Mouse (Mus musculus): Measurements from ENCODE around the gene Iqcf3. TPM values are rescaled to one million over a fixed set of nuclear protein-coding genes. Genes with fewer than 3 reads are reported as not detected.

Gene Iqcf3
- polyA plus RNA-seq, 1 experiment from 2014 or later: not detected

DNA sequence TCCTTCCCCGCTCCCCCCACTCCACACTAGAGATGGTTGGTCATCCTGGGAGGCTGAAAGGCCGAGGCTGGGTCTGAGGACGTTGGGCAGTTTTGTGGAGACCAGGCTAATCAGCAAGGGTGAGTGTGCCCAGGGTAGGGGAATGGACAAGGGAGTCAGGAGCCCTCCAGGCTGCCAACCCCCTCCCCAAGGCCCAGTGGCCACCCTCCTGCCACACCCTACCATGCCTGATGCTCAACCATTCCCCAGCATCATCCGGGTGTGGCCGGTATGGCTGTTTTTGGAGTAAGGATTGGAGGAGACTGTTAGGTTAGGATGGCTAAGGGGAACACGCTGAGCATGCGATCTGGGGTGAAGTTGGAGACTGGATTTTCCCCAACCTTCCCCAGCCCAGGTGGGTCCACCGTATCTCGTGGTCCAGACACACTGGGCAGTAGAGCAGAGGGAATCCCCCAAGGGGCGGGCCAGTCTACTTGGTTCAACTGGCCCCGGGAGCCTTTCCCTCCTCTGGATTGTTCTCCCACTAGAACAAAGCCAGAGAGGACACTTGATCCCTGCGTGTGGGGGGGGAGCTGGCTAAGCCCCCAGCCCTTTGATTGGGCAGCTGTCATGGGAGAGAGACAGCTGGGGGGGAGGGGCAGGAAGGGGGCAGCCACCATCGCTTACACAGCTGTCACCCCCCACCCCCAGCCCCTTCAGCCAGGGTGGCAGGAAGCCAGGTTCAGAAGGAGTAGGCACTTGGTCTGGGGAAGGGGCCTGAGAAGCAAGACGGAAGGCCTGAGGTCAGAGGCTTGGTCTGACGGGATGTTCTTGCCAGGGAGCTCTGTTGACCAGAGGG is 104.9 kb downstream of the Iqcf3 start:
- WGBS: 24% methylated on average over 15 of the region's 15 CpGs

GRCm38 (mm10) chr9:106454888-106455681 is 106.3 kb downstream of the Iqcf3 start:
- Histone ChIP-seq H3K4me3 (peak overlapping the region; percentile 70), H3K9ac (peak overlapping the region; percentile 87), H3K36me3 (replicated peaks) (no peaks in the 10 kb centered on the region), H3K4me1 (peaks cover 73% of the 10 kb centered on the region), H3K4me2 (peak overlapping the region; percentile 77), H3K9me3 (no peaks in the 10 kb centered on the region), H3K27ac (peak overlapping the region; percentile 91), H3K27me3 (replicated peaks) (no peaks in the 10 kb centered on the region)
- 2% methylated on average over 16 of the region's 17 CpGs for WGBS
- peak; percentile 51 for ATAC-seq (replicated peaks)

More for the DNA sequence above, 104.9 kb downstream of the Iqcf3 start:
- no peaks in the 10 kb centered on the region for H3K27me3 ChIP-seq (replicated peaks)
- no peaks in the 10 kb centered on the region for H3K9me3 ChIP-seq
- H3K4me1 ChIP-seq: peaks cover 79% of the 10 kb centered on the region
- H3K4me2 ChIP-seq: peak overlapping the region; percentile 77
- H3K27ac ChIP-seq: peak overlapping the region; percentile 91
- peak overlapping the region; percentile 87 for H3K9ac ChIP-seq
- H3K4me3 ChIP-seq: peak overlapping the region; percentile 70
- peaks cover 5% of the 10 kb centered on the region for H3K36me3 ChIP-seq (replicated peaks)
- ATAC-seq (replicated peaks): no peak

- Histone ChIP-seq H3K4me2 (peak overlapping the region; percentile 77), H3K4me1 (peaks cover 65% of the 10 kb centered on the region), H3K27ac (peak overlapping the region; percentile 91), H3K9ac (peak overlapping the region; percentile 87), H3K27me3 (replicated peaks) (no peaks in the 10 kb centered on the region), H3K36me3 (replicated peaks) (no peaks in the 10 kb centered on the region), H3K9me3 (no peaks in the 10 kb centered on the region), H3K4me3 (peak overlapping the region; percentile 70)
- WGBS: under 1% methylated on average over 19 of the region's 20 CpGs
- peak; percentile 32 for ATAC-seq (replicated peaks)
Observed at GRCm38 (mm10) chr9:106454071-106454761, 107.2 kb downstream of the Iqcf3 start.

- Histone ChIP-seq H3K9me3 (no peaks in the 10 kb centered on the region), H3K4me3 (peak within 1 kb of the TSS; percentile 70), H3K27ac (peak within 1 kb of the TSS; percentile 91), H3K4me1 (peaks cover 64% of the 10 kb centered on the region), H3K27me3 (replicated peaks) (no peaks in the 10 kb centered on the region), H3K9ac (peak within 1 kb of the TSS; percentile 87), H3K36me3 (replicated peaks) (no peaks in the 10 kb centered on the region), H3K4me2 (peak within 1 kb of the TSS; percentile 77)
- peak; percentile 57 for ATAC-seq (replicated peaks)
- WGBS: under 1% methylated on average over 46 of the region's 74 CpGs
Observed at GRCm38 (mm10) chr9:106453271-106454070, 108.0 kb downstream of the Iqcf3 start, which contains the start of gene Pcbp4. Gene Pcbp4 (plus strand): TSS chr9:106453291.

Other genes starting within 250 kb of the Iqcf3 start
- gene Dusp7, start 193.0 kb downstream of the Iqcf3 start, polyA plus RNA-seq (2015; fragmentation: Nextera tagmentation; extraction: Ambion mirVana): 15.7 and 16.1 TPM in 2 replicates
- 553 and 554 TPM in 2 replicates for gene Rpl29, start 132.2 kb downstream of the Iqcf3 start, polyA plus RNA-seq (2015; fragmentation: Nextera tagmentation; extraction: Ambion mirVana)
- gene Acy1, start 123.3 kb downstream of the Iqcf3 start, polyA plus RNA-seq (2015; fragmentation: Nextera tagmentation; extraction: Ambion mirVana): 20.7 TPM in 2 replicates
- 8.9 and 11.0 TPM in 2 replicates for gene Abhd14b, start 114.2 kb downstream of the Iqcf3 start, polyA plus RNA-seq (2015; fragmentation: Nextera tagmentation; extraction: Ambion mirVana)
- gene Abhd14a, start 114.0 kb downstream of the Iqcf3 start, polyA plus RNA-seq (2015; fragmentation: Nextera tagmentation; extraction: Ambion mirVana): 71.2 and 71.3 TPM in 2 replicates
- gene Pcbp4, start 108.3 kb downstream of the Iqcf3 start, polyA plus RNA-seq (2015; fragmentation: Nextera tagmentation; extraction: Ambion mirVana): 295 and 310 TPM in 2 replicates
- 1.2 and 1.4 TPM in 2 replicates for gene Gpr62, start 95.7 kb downstream of the Iqcf3 start, polyA plus RNA-seq (2015; fragmentation: Nextera tagmentation; extraction: Ambion mirVana)
- 51.2 and 52.3 TPM in 2 replicates for gene Rrp9, start 85.7 kb downstream of the Iqcf3 start, polyA plus RNA-seq (2015; fragmentation: Nextera tagmentation; extraction: Ambion mirVana)
- gene Parp3, start 84.7 kb downstream of the Iqcf3 start, polyA plus RNA-seq (2015; fragmentation: Nextera tagmentation; extraction: Ambion mirVana): 1.4 and 1.5 TPM in 2 replicates
- not detected in 2 replicates for gene Iqcf1, start 61.7 kb downstream of the Iqcf3 start, polyA plus RNA-seq (2015; fragmentation: Nextera tagmentation; extraction: Ambion mirVana)
- gene Iqcf5, start 47.1 kb downstream of the Iqcf3 start, polyA plus RNA-seq (2015; fragmentation: Nextera tagmentation; extraction: Ambion mirVana): not detected in 2 replicates
- not detected in 2 replicates for gene Iqcf4, start 9.4 kb upstream of the Iqcf3 start, polyA plus RNA-seq (2015; fragmentation: Nextera tagmentation; extraction: Ambion mirVana)
- gene Iqcf6, start 65.0 kb upstream of the Iqcf3 start, polyA plus RNA-seq (2015; fragmentation: Nextera tagmentation; extraction: Ambion mirVana): not detected in 2 replicates
- gene Grm2, start 94.5 kb upstream of the Iqcf3 start, polyA plus RNA-seq (2015; fragmentation: Nextera tagmentation; extraction: Ambion mirVana): 17.8 and 19.3 TPM in 2 replicates
- 63.2 and 67.7 TPM in 2 replicates for gene Tex264, start 124.3 kb upstream of the Iqcf3 start, polyA plus RNA-seq (2015; fragmentation: Nextera tagmentation; extraction: Ambion mirVana)
- gene Rad54l2, start 227.6 kb upstream of the Iqcf3 start, polyA plus RNA-seq (2015; fragmentation: Nextera tagmentation; extraction: Ambion mirVana): 8.1 and 9.0 TPM in 2 replicates